Mouse (Mus musculus): Measurements from ENCODE around the gene Dchs1. TPM values are rescaled to one million over a fixed set of nuclear protein-coding genes. Genes with fewer than 3 reads are reported as not detected.
A peak's percentile ranks its signal among the peaks of the same experiment; 100 is the strongest.

Dchs1 gene
- polyA plus RNA-seq, 1 experiment from 2014 or later, result 3.1 TPM

DNA sequence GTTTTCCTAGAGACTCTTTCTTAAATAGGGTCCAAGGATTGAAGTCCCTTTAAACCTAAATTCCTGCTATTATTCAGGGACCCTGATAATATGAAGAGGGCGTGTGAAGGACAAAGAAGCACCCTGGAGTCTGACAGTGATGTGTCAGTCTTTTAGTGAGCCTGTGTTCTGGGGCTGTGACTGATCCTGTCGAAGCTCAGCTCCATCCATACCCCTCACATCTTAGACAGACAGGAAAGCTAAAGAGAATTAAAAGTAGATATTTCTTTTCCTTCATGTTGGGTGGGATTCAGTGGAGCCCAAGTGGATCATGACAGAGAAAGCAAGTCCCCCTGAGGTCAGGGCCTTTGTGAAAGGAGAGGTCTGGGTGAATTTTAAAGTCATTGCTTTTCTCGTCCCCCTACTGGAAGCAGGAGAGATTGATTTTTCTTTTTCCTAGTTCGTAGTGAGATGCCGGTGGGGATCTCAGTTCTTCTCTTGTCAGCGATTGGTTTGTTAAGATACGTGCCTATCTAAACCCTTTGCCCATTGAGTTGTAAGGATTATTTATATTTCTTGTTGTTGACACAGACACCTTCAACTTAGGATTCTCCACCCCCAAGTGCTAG, 8.4 kb upstream of the Dchs1 start:
- H3K4me3 ChIP-seq (ENCODE audit: low read length), result no peak overlapping the region
- H3K4me2 ChIP-seq (ENCODE audit: low read depth, low read length), result no peak overlapping the region

DNA sequence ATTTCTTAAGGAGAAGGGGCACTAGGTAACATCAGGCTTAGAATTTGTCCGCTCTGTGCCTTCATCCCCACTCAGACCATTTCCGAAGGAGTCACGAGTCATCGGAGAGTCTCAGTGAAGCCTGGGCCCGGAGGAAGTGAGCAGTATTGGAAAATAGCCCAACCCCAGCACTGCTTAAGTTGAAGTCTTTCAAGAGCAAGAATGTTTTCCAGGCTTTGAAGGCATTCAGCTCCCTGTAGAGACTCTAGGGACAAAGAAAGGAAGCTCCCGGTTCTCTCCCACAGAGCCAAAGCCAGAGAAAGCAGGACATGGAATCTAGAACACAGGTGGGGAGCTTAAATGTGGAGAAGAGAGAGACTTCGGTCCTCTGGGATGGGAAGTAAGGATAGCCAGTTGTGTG, 6.2 kb upstream of the Dchs1 start:
- H3K4me1 ChIP-seq (ENCODE audit: control insufficient read depth, insufficient read depth, low read length), result no peaks in the 10 kb centered on the region
- H3K4me2 ChIP-seq (ENCODE audit: low read depth, low read length), result no peak overlapping the region
- ATAC-seq (replicated peaks; ENCODE audit: extremely low read depth, insufficient read depth, low FRiP score), result no peak
- peaks cover 4% of the 10 kb centered on the region; the same call in 1 of the 2 replicates for H3K27me3 ChIP-seq (ENCODE audit: control insufficient read depth, insufficient read depth, low read length)
- peak overlapping the region; percentile 14; the same call in 1 of the 2 replicates for H3K27ac ChIP-seq (ENCODE audit: low read length)
- H3K36me3 ChIP-seq (ENCODE audit: control insufficient read depth, insufficient read depth), result no peaks in the 10 kb centered on the region
- no peak overlapping the region for H3K4me3 ChIP-seq (ENCODE audit: low read length)
- no peak overlapping the region for H3K9ac ChIP-seq (ENCODE audit: low read length)
- H3K9me3 ChIP-seq (replicated peaks; ENCODE audit: control insufficient read depth, low read length), result no peaks in the 10 kb centered on the region
- WGBS, result 70% methylated on average over 7 of the region's 7 CpGs

More for the DNA sequence above, 8.4 kb upstream of the Dchs1 start:
- WGBS, result 30% methylated on average over 7 of the region's 7 CpGs
- Histone ChIP-seq H3K9me3 (replicated peaks; ENCODE audit: control insufficient read depth, low read length) (no peaks in the 10 kb centered on the region), H3K27ac (ENCODE audit: low read length) (no peak overlapping the region), H3K4me1 (ENCODE audit: control insufficient read depth, insufficient read depth, low read length) (no peaks in the 10 kb centered on the region), H3K9ac (ENCODE audit: low read length) (no peak overlapping the region), H3K36me3 (ENCODE audit: control insufficient read depth, insufficient read depth) (no peaks in the 10 kb centered on the region), H3K27me3 (ENCODE audit: control insufficient read depth, insufficient read depth, low read length) (no peaks in the 10 kb centered on the region)
- no peak for ATAC-seq (replicated peaks; ENCODE audit: extremely low read depth, insufficient read depth, low FRiP score)

DNA sequence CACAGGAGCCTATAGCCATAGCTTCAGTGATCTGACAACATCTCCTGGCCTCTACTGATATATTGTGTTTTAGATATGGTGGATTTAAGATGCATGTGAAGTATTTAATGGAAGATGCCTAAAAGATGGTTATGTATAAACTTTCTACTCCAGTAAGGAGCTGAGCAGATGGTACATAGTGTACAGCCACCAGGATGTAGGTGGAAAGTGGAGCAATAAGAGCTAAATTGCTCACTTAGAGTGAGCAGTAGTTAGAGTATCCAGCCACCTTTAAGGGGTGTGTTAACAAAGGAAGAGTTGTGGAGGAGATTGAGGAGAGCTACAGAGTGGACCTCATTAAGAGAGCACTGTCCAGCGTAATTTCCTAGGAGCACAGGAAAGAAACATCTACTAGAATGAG, 3.7 kb upstream of the Dchs1 start:
- no peaks in the 10 kb centered on the region for H3K36me3 ChIP-seq (ENCODE audit: control insufficient read depth, insufficient read depth)
- no peak overlapping the region for H3K9ac ChIP-seq (ENCODE audit: low read length)
- no peak for ATAC-seq (replicated peaks; ENCODE audit: extremely low read depth, insufficient read depth, low FRiP score)
- no peaks in the 10 kb centered on the region for H3K9me3 ChIP-seq (replicated peaks; ENCODE audit: control insufficient read depth, low read length)
- H3K4me3 ChIP-seq (ENCODE audit: low read length), result no peak overlapping the region
- no peak overlapping the region for H3K27ac ChIP-seq (ENCODE audit: low read length)
- no peak overlapping the region for H3K4me2 ChIP-seq (ENCODE audit: low read depth, low read length)
- H3K27me3 ChIP-seq (ENCODE audit: control insufficient read depth, insufficient read depth, low read length), result peaks cover 12% of the 10 kb centered on the region
- WGBS, result 68% methylated on average over 1 of the region's 1 CpGs
- no peaks in the 10 kb centered on the region; the same call in 1 of the 2 replicates for H3K4me1 ChIP-seq (ENCODE audit: control insufficient read depth, insufficient read depth, low read length)

DNA sequence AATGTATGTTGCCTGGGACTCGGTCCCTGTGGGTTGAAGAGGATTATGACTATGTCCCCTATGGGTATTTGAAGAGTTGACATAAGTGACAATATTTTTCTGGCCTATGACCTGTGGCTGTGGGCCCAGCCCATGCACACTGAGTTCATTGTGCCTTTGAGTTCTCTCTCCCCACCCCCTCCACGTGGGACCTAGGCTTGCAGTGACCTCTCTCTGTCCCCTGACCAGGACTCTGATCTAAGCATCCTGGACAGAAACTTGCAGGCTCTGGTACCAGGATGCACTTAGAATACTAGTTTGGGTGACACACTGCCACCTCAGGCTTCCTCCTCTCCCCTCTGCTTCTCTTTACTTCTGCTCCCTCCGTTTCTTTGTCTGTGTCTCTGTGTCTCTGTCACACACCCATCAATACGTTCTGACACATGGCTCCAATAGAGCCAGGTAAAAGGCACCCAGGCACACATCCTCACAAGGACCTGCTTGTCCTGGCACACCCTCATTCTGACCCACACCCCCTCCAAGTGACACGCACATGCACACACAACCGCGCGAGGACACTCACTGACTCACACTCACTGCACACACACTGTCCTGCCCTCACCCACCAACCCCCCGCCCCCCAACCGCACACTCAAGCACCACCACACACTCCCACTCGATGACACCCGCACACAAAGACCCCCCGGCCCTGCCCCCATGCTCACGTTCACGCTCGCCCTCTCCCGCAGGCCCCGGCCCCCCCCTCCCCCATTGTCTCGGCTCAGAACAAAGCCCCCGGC, 759 bp downstream of the Dchs1 start:
- peak overlapping the region; percentile 86 for H3K27ac ChIP-seq (ENCODE audit: low read length)
- no peaks in the 10 kb centered on the region for H3K36me3 ChIP-seq (ENCODE audit: control insufficient read depth, insufficient read depth)
- peak overlapping the region; percentile 82 for H3K9ac ChIP-seq (ENCODE audit: low read length)
- H3K9me3 ChIP-seq (replicated peaks; ENCODE audit: control insufficient read depth, low read length), result no peaks in the 10 kb centered on the region
- H3K4me3 ChIP-seq (ENCODE audit: low read length), result peak overlapping the region; percentile 78
- peaks cover 18% of the 10 kb centered on the region for H3K27me3 ChIP-seq (ENCODE audit: control insufficient read depth, insufficient read depth, low read length)
- peak; percentile 53; the same call in 1 of the 2 replicates for ATAC-seq (replicated peaks; ENCODE audit: extremely low read depth, insufficient read depth, low FRiP score)
- H3K4me1 ChIP-seq (ENCODE audit: control insufficient read depth, insufficient read depth, low read length), result peaks cover 5% of the 10 kb centered on the region; the same call in 1 of the 2 replicates
- 9% methylated on average over 18 of the region's 20 CpGs for WGBS
- peak overlapping the region; percentile 74 for H3K4me2 ChIP-seq (ENCODE audit: low read depth, low read length)

DNA sequence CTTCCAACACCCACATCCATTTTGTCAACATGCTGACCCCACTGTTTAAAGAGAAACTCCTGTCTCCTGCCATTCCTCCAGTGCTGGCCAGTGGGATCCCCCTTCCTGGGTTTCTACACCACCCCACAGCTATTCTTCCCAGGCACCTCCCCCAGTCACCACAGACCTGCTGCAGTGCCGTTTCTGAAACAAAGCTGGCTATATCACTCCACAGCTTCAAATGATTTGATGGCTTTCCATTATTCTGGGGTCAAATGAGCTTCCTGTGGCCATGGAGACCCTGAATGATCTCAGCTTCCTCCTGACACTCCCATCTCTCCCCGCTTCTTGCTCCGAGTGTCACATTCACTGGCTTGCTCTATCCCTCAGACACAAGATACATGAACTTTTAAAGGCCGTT, 2.9 kb downstream of the Dchs1 start:
- no peak overlapping the region for H3K4me3 ChIP-seq (ENCODE audit: low read length)
- no peaks in the 10 kb centered on the region for H3K9me3 ChIP-seq (replicated peaks; ENCODE audit: control insufficient read depth, low read length)
- H3K4me2 ChIP-seq (ENCODE audit: low read depth, low read length), result peak overlapping the region; percentile 20; the same call in 1 of the 2 replicates
- 41% methylated on average over 4 of the region's 4 CpGs for WGBS
- H3K27ac ChIP-seq (ENCODE audit: low read length), result peak overlapping the region; percentile 28; the same call in 1 of the 2 replicates
- peaks cover 5% of the 10 kb centered on the region for H3K4me1 ChIP-seq (ENCODE audit: control insufficient read depth, insufficient read depth, low read length)
- no peaks in the 10 kb centered on the region for H3K36me3 ChIP-seq (ENCODE audit: control insufficient read depth, insufficient read depth)
- H3K9ac ChIP-seq (ENCODE audit: low read length), result no peak overlapping the region
- H3K27me3 ChIP-seq (ENCODE audit: control insufficient read depth, insufficient read depth, low read length), result peaks cover 18% of the 10 kb centered on the region
- no peak for ATAC-seq (replicated peaks; ENCODE audit: extremely low read depth, insufficient read depth, low FRiP score)

DNA sequence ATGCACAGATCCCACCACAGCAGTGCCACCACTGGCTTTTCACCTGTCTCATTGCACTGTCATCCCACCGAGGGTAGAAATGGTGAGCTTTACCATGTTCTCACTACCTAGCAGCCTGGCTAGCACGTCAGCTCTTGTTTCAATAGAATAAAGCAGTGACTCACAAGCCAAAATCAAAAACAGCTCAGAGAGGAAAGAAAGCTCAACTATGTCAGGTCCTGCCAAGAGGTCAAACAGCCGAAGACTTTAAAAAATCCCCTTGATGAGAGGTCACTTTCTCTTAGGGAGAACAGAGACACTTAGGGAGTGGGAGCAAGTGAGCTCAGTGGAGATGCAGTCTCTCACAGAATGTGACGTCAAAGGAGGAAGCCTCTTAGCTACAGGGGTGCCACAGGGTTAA, 3.6 kb downstream of the Dchs1 start:
- no peaks in the 10 kb centered on the region for H3K36me3 ChIP-seq (ENCODE audit: control insufficient read depth, insufficient read depth)
- H3K27me3 ChIP-seq (ENCODE audit: control insufficient read depth, insufficient read depth, low read length), result peaks cover 16% of the 10 kb centered on the region
- ATAC-seq (replicated peaks; ENCODE audit: extremely low read depth, insufficient read depth, low FRiP score), result no peak
- WGBS, result 42% methylated on average over 4 of the region's 4 CpGs
- peak overlapping the region; percentile 20; the same call in 1 of the 2 replicates for H3K4me2 ChIP-seq (ENCODE audit: low read depth, low read length)
- H3K4me1 ChIP-seq (ENCODE audit: control insufficient read depth, insufficient read depth, low read length), result peaks cover 8% of the 10 kb centered on the region
- H3K4me3 ChIP-seq (ENCODE audit: low read length), result no peak overlapping the region
- H3K27ac ChIP-seq (ENCODE audit: low read length), result no peak overlapping the region; the same call in 1 of the 2 replicates
- H3K9me3 ChIP-seq (replicated peaks; ENCODE audit: control insufficient read depth, low read length), result no peaks in the 10 kb centered on the region
- no peak overlapping the region for H3K9ac ChIP-seq (ENCODE audit: low read length)

DNA sequence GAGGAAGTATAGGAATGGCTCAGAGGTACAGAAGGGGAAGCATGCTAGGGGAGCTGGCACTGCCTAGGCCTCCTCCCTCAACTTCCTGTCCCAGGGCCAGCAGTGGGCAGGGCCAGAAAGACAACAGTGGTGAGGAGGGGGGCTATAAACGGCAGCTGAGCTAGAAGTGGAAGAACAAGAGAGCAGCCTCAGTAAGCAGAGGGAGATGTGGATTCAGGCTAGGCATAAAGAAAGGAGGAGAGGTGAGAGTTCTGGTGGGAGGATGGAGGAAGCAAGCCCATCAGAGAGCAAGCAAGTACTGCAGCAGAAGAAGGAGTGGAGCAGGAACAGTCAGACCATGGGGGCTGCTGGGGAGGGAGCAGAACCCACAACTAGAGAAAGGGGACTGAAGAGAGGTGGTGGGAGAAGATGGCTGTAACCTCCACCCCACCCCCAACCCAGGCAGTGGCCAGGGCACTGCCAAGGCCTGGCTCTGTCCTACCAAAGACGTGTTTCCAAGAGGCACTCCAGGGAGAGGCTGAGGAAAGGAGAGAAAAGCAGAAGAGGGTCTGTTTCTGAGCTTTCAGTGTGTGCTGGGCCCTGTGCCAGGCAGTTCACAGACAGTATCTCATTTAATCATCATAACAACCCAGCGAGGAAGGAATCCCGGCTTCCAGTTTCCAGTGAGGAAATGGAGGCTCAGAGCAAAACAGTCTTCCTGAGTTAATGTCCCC, 8.7 kb downstream of the Dchs1 start:
- 19% methylated on average over 3 of the region's 4 CpGs for WGBS

DNA sequence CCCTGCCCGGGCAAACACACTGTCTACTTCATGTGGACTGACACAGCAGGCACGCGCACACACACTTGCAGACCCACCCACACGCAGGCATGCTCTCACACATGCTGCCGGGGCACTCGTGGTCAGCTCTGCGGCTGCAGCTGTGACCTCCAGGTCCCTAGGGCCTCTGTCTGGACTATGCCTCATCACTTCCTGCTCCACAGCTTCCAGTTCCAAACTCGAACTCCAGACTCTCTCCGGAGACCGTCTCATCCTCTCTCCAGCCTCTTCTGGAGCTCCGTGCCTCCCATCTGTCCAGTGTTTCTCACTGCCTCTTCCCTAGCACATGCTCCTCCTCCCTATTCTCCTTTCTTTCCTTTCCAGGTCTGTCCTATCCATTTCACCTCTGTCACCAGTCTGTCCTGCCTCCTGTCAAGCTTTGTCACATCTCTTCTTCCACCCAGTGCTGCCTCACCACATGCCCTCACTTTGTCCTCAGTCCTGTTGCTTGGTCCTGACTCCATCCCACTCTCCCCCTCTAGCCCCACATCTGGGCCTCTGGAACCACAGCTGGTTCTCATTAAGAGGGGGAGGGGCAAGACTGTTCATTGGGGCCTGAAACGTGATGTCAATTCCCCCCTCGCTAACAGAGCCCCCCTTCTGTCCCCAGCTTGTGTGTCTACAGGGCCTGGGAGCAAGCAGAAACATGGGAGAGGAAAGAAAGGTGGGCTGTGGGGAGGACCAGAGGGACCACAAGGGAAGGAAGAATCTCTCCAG, 9.5 kb downstream of the Dchs1 start:
- Histone ChIP-seq H3K9ac (ENCODE audit: low read length) (peak overlapping the region; percentile 43; the same call in 1 of the 2 replicates), H3K27me3 (ENCODE audit: control insufficient read depth, insufficient read depth, low read length) (peaks cover 4% of the 10 kb centered on the region), H3K4me3 (ENCODE audit: low read length) (peak overlapping the region; percentile 14), H3K9me3 (replicated peaks; ENCODE audit: control insufficient read depth, low read length) (no peaks in the 10 kb centered on the region), H3K4me2 (ENCODE audit: low read depth, low read length) (peak overlapping the region; percentile 49), H3K36me3 (ENCODE audit: control insufficient read depth, insufficient read depth) (no peaks in the 10 kb centered on the region), H3K27ac (ENCODE audit: low read length) (peak overlapping the region; percentile 89), H3K4me1 (ENCODE audit: control insufficient read depth, insufficient read depth, low read length) (peaks cover 19% of the 10 kb centered on the region)
- peak; percentile 75 for ATAC-seq (replicated peaks; ENCODE audit: extremely low read depth, insufficient read depth, low FRiP score)
- 33% methylated on average over 13 of the region's 13 CpGs for WGBS

More for the DNA sequence above, 8.7 kb downstream of the Dchs1 start:
- peaks cover 4% of the 10 kb centered on the region for H3K27me3 ChIP-seq (ENCODE audit: control insufficient read depth, insufficient read depth, low read length)
- peaks cover 21% of the 10 kb centered on the region for H3K4me1 ChIP-seq (ENCODE audit: control insufficient read depth, insufficient read depth, low read length)
- H3K4me3 ChIP-seq (ENCODE audit: low read length), result peak overlapping the region; percentile 4; the same call in 1 of the 2 replicates
- peak; percentile 64 for ATAC-seq (replicated peaks; ENCODE audit: extremely low read depth, insufficient read depth, low FRiP score)
- peak overlapping the region; percentile 89 for H3K27ac ChIP-seq (ENCODE audit: low read length)
- no peaks in the 10 kb centered on the region for H3K36me3 ChIP-seq (ENCODE audit: control insufficient read depth, insufficient read depth)
- peak overlapping the region; percentile 49 for H3K4me2 ChIP-seq (ENCODE audit: low read depth, low read length)
- peak overlapping the region; percentile 43 for H3K9ac ChIP-seq (ENCODE audit: low read length)
- H3K9me3 ChIP-seq (replicated peaks; ENCODE audit: control insufficient read depth, low read length), result no peaks in the 10 kb centered on the region

All from heart, embryonic 16.5 days (tissue).